7 mouse cellular contexts compared by ENCODE assay signal in genomic region chr11:3293361-3293760, GRCm38 (mm10). TPM values are rescaled to one million over a fixed set of nuclear protein-coding genes. Genes with fewer than 3 reads are reported as not detected.
A peak's percentile ranks its signal among the peaks of the same experiment; 100 is the strongest.
DNase-seq lines count a peak whose midpoint lies in the region; ATAC-seq lines count a peak whose summit lies in the region.

No protein-coding gene starts in this region.

- no peaks in the 10 kb centered on the region for H3K9me3 ChIP-seq in lung, embryonic 16.5 days (ENCODE audit: control insufficient read depth, low read length)
- H3K9me3 ChIP-seq in forebrain, embryonic 10.5 days: 0 out of 2 replicates have a peak, but pooled peaks cover 6% of the 10 kb centered on the region
- H3K9me3 ChIP-seq in limb, embryonic 11.5 days (ENCODE audit: control insufficient read depth, low read length): no peaks in the 10 kb centered on the region
- no peaks in the 10 kb centered on the region for H3K9me3 ChIP-seq in stomach, embryonic 14.5 days (ENCODE audit: control insufficient read depth, low read depth, low read length)

- no peak for DNase-seq in lung, postnatal 25 days (ENCODE audit: low spot score)
- peak; percentile 36 for DNase-seq in forebrain, embryonic 10.5 days (ENCODE audit: extremely low spot score, low spot score)
- no peak for DNase-seq in limb, embryonic 11.5 days (ENCODE audit: low spot score)
- no peak for DNase-seq in cerebellum, postnatal 36 days
- DNase-seq in cerebellum, adult 9-10 months: no peak

- peak overlapping the region; percentile 99 for H3K9ac ChIP-seq in lung, embryonic 16.5 days (ENCODE audit: low read length)
- H3K9ac ChIP-seq in limb, embryonic 11.5 days (ENCODE audit: low read length): peak overlapping the region; percentile 100
- H3K9ac ChIP-seq in stomach, embryonic 14.5 days (replicated peaks; ENCODE audit: low read depth, low read length): peak overlapping the region; percentile 94; the same call in 1 of the 2 replicates

- no peak for ATAC-seq in lung, embryonic 16.5 days (ENCODE audit: low read depth)
- no peak for ATAC-seq in limb, embryonic 11.5 days (ENCODE audit: insufficient number of reproducible peaks, low FRiP score, low TSS enrichment, low read depth)
- no peak for ATAC-seq in stomach, embryonic 14.5 days (ENCODE audit: insufficient number of reproducible peaks, insufficient read depth, low FRiP score, low read depth)

- H3K27ac ChIP-seq in lung, embryonic 16.5 days (ENCODE audit: low read length): peak overlapping the region; percentile 100
- H3K27ac ChIP-seq in forebrain, embryonic 10.5 days: peak overlapping the region; percentile 100
- no peak overlapping the region for H3K27ac ChIP-seq in limb, embryonic 11.5 days (replicated peaks; ENCODE audit: low read depth, low read length)
- H3K27ac ChIP-seq in stomach, embryonic 14.5 days (ENCODE audit: low read length): peak overlapping the region; percentile 99

- H3K4me3 ChIP-seq in lung, embryonic 16.5 days (ENCODE audit: low read length): peak overlapping the region; percentile 68
- peak overlapping the region; percentile 95 for H3K4me3 ChIP-seq in forebrain, embryonic 10.5 days
- H3K4me3 ChIP-seq in limb, embryonic 11.5 days (ENCODE audit: low read depth, low read length): peak overlapping the region; percentile 91
- peak overlapping the region; percentile 92 for H3K4me3 ChIP-seq in stomach, embryonic 14.5 days (ENCODE audit: low read depth, low read length)

- 36% methylated on average over 4 of the region's 4 CpGs for WGBS in lung, embryonic 16.5 days
- WGBS in forebrain, embryonic 10.5 days: 33% methylated on average over 4 of the region's 4 CpGs
- WGBS in limb, embryonic 11.5 days: 53% methylated on average over 4 of the region's 4 CpGs
- WGBS in stomach, embryonic 14.5 days: 46% methylated on average over 4 of the region's 4 CpGs

- no peaks in the 10 kb centered on the region for H3K27me3 ChIP-seq in lung, embryonic 16.5 days (ENCODE audit: control insufficient read depth, insufficient read depth, low read depth, low read length)
- H3K27me3 ChIP-seq in forebrain, embryonic 10.5 days (ENCODE audit: poor library complexity, severe bottlenecking): no peaks in the 10 kb centered on the region
- H3K27me3 ChIP-seq in limb, embryonic 11.5 days (ENCODE audit: control insufficient read depth, insufficient read depth, low read length): no peaks in the 10 kb centered on the region
- H3K27me3 ChIP-seq in stomach, embryonic 14.5 days (ENCODE audit: control insufficient read depth, insufficient read depth, low read length): no peaks in the 10 kb centered on the region

- peaks cover 34% of the 10 kb centered on the region for H3K4me1 ChIP-seq in lung, embryonic 16.5 days (replicated peaks; ENCODE audit: control insufficient read depth, insufficient read depth, low read length)
- H3K4me1 ChIP-seq in forebrain, embryonic 10.5 days: peaks cover 60% of the 10 kb centered on the region
- H3K4me1 ChIP-seq in limb, embryonic 11.5 days (ENCODE audit: control insufficient read depth, insufficient read depth, low read length): peaks cover 15% of the 10 kb centered on the region
- peaks cover 28% of the 10 kb centered on the region for H3K4me1 ChIP-seq in stomach, embryonic 14.5 days (ENCODE audit: control insufficient read depth, insufficient read depth, low read length)

- H3K4me2 ChIP-seq in lung, embryonic 16.5 days (ENCODE audit: low read depth, low read length): peak overlapping the region; percentile 93
- peak overlapping the region; percentile 100 for H3K4me2 ChIP-seq in limb, embryonic 11.5 days (ENCODE audit: low read depth, severe bottlenecking)
- H3K4me2 ChIP-seq in stomach, embryonic 14.5 days (replicated peaks; ENCODE audit: low read depth, low read length): peak overlapping the region; percentile 100

- peaks cover 23% of the 10 kb centered on the region for H3K36me3 ChIP-seq in lung, embryonic 16.5 days (ENCODE audit: control insufficient read depth, insufficient read depth, low read length)
- peaks cover 70% of the 10 kb centered on the region for H3K36me3 ChIP-seq in forebrain, embryonic 10.5 days (replicated peaks)
- H3K36me3 ChIP-seq in limb, embryonic 11.5 days (ENCODE audit: control insufficient read depth, insufficient read depth, low read length): peaks cover 30% of the 10 kb centered on the region
- peaks cover 53% of the 10 kb centered on the region for H3K36me3 ChIP-seq in stomach, embryonic 14.5 days (ENCODE audit: control insufficient read depth, insufficient read depth, low read length)

RNA-seq across cellular contexts. Expression of gene Patz1, which starts 4.7 kb away (rescaled TPM):
- polyA plus RNA-seq in lung, embryonic 16.5 days (2015; fragmentation: Nextera tagmentation; extraction: Ambion mirVana): 41.2 and 41.4 TPM in 2 replicates
- polyA plus RNA-seq in forebrain, embryonic 10.5 days (2016; fragmentation: Nextera tagmentation; extraction: Ambion mirVana): 96.7 and 111 TPM in 2 replicates
- 64.6 and 72.3 TPM in 2 replicates for polyA plus RNA-seq in limb, embryonic 11.5 days (2014; fragmentation: Nextera tagmentation; extraction: Ambion mirVana)
- 48.1 and 51.1 TPM in 2 replicates for polyA plus RNA-seq in stomach, embryonic 14.5 days (2014; fragmentation: Nextera tagmentation; extraction: Ambion mirVana)

RNA-seq across cellular contexts. Expression of gene Drg1, which starts 27.1 kb away (rescaled TPM):
- 232 TPM in 2 replicates for polyA plus RNA-seq in lung, embryonic 16.5 days (2015; fragmentation: Nextera tagmentation; extraction: Ambion mirVana)
- 335 and 338 TPM in 2 replicates for polyA plus RNA-seq in forebrain, embryonic 10.5 days (2016; fragmentation: Nextera tagmentation; extraction: Ambion mirVana)
- polyA plus RNA-seq in limb, embryonic 11.5 days (2014; fragmentation: Nextera tagmentation; extraction: Ambion mirVana): 245 and 249 TPM in 2 replicates
- 200 and 211 TPM in 2 replicates for polyA plus RNA-seq in stomach, embryonic 14.5 days (2014; fragmentation: Nextera tagmentation; extraction: Ambion mirVana)

RNA-seq across cellular contexts. Expression of gene Pik3ip1, which starts 36.8 kb away (rescaled TPM):
- polyA plus RNA-seq in lung, embryonic 16.5 days (2015; fragmentation: Nextera tagmentation; extraction: Ambion mirVana): 11.8 and 12.0 TPM in 2 replicates
- 5.6 and 6.2 TPM in 2 replicates for polyA plus RNA-seq in forebrain, embryonic 10.5 days (2016; fragmentation: Nextera tagmentation; extraction: Ambion mirVana)
- polyA plus RNA-seq in limb, embryonic 11.5 days (2014; fragmentation: Nextera tagmentation; extraction: Ambion mirVana): 10.2 and 11.5 TPM in 2 replicates
- polyA plus RNA-seq in stomach, embryonic 14.5 days (2014; fragmentation: Nextera tagmentation; extraction: Ambion mirVana): 11.4 and 14.1 TPM in 2 replicates
